Mouse (Mus musculus) adrenal gland, adult 8-10 months (tissue): ENCODE measurements around the gene Tomm20. TPM values are rescaled to one million over a fixed set of nuclear protein-coding genes. Genes with fewer than 3 reads are reported as not detected.

Source experiments
- DNase-seq: peaks from one replicate; pipeline ENCODE4 v3.0.0; 2022
- total RNA-seq, 4 experiments: library from RNA; stranded (reverse); gene quantifications; 2 replicates each; pipeline ENCODE4 v1.2.4; 2022

The Tomm20 gene
- total RNA-seq, 4 experiments from 2014 or later = 133 to 185 (median 152) TPM

- no peak for DNase-seq
Observed at GRCm38 (mm10) chr8:126951900-126952636, 6.4 kb upstream of the Tomm20 start.

GRCm38 (mm10) chr8:126949527-126949926 lies 3.9 kb upstream of the Tomm20 start:
- no peak for DNase-seq

- no peak for DNase-seq
Observed at GRCm38 (mm10) chr8:126946444-126946843, 800 bp upstream of the Tomm20 start.

GRCm38 (mm10) chr8:126944781-126945691 lies 608 bp downstream of the Tomm20 start:
- DNase-seq = peak; percentile 47

GRCm38 (mm10) chr8:126943565-126943964 lies 2.1 kb downstream of the Tomm20 start:
- no peak for DNase-seq

GRCm38 (mm10) chr8:126937337-126937736 lies 8.3 kb downstream of the Tomm20 start:
- DNase-seq = no peak

- no peak for DNase-seq
Observed at GRCm38 (mm10) chr8:126935932-126936331, 9.7 kb downstream of the Tomm20 start.

- DNase-seq = no peak
Observed at GRCm38 (mm10) chr8:126935387-126935786, 10.3 kb downstream of the Tomm20 start.

GRCm38 (mm10) chr8:126932656-126933055 lies 13.0 kb downstream of the Tomm20 start:
- DNase-seq = no peak

GRCm38 (mm10) chr8:126932249-126932648 lies 13.4 kb downstream of the Tomm20 start:
- DNase-seq = no peak

- no peak for DNase-seq
Observed at GRCm38 (mm10) chr8:126931720-126932119, 13.9 kb downstream of the Tomm20 start.

GRCm38 (mm10) chr8:126929607-126930161 lies 16.0 kb downstream of the Tomm20 start:
- peak; percentile 71 for DNase-seq

GRCm38 (mm10) chr8:126928755-126929505 lies 16.7 kb downstream of the Tomm20 start:
- DNase-seq = no peak

- no peak for DNase-seq
Observed at GRCm38 (mm10) chr8:126928028-126928427, 17.6 kb downstream of the Tomm20 start.

GRCm38 (mm10) chr8:126927058-126927457 lies 18.6 kb downstream of the Tomm20 start:
- DNase-seq = no peak

GRCm38 (mm10) chr8:126922981-126923380 lies 22.7 kb downstream of the Tomm20 start:
- DNase-seq = no peak

GRCm38 (mm10) chr8:126921432-126921831 lies 24.2 kb downstream of the Tomm20 start:
- DNase-seq = no peak

GRCm38 (mm10) chr8:126920845-126921244 lies 24.8 kb downstream of the Tomm20 start:
- DNase-seq = peak; percentile 74

GRCm38 (mm10) chr8:126920386-126920785 lies 25.3 kb downstream of the Tomm20 start:
- no peak for DNase-seq

- no peak for DNase-seq
Observed at GRCm38 (mm10) chr8:126919703-126920102, 25.9 kb downstream of the Tomm20 start.

GRCm38 (mm10) chr8:126919255-126919654 lies 26.4 kb downstream of the Tomm20 start:
- DNase-seq = peak; percentile 85

GRCm38 (mm10) chr8:126918356-126918755 lies 27.3 kb downstream of the Tomm20 start:
- no peak for DNase-seq
